Mouse (Mus musculus): ENCODE data around the gene Slamf8.
A peak's percentile ranks its signal among the peaks of the same experiment; 100 is the strongest.

Gene Slamf8

GRCm38 (mm10) chr1:172593321-172593720, 3.0 kb upstream of the Slamf8 start:
- DNase-seq (ENCODE audit: low read depth), result no peak

GRCm38 (mm10) chr1:172585612-172586567, 4.5 kb downstream of the Slamf8 start:
- DNase-seq (ENCODE audit: low read depth), result no peak

- no peak for DNase-seq (ENCODE audit: low read depth)
These were observed 5.3 kb downstream of the Slamf8 start for GRCm38 (mm10) chr1:172585026-172585425.

- DNase-seq (ENCODE audit: low read depth), result no peak
These were observed 6.1 kb downstream of the Slamf8 start for GRCm38 (mm10) chr1:172584271-172584670.

- no peak for DNase-seq (ENCODE audit: low read depth)
These were observed 7.9 kb downstream of the Slamf8 start for GRCm38 (mm10) chr1:172582436-172582835.

GRCm38 (mm10) chr1:172580116-172580515, 10.3 kb downstream of the Slamf8 start:
- no peak for DNase-seq (ENCODE audit: low read depth)

GRCm38 (mm10) chr1:172567758-172568157, 22.6 kb downstream of the Slamf8 start:
- no peak for DNase-seq (ENCODE audit: low read depth)

GRCm38 (mm10) chr1:172566131-172566530, 24.2 kb downstream of the Slamf8 start:
- no peak for DNase-seq (ENCODE audit: low read depth)

GRCm38 (mm10) chr1:172563465-172563828, 26.9 kb downstream of the Slamf8 start:
- DNase-seq (ENCODE audit: low read depth), result no peak

GRCm38 (mm10) chr1:172562641-172563464, 27.5 kb downstream of the Slamf8 start:
- DNase-seq (ENCODE audit: low read depth), result peak; percentile 78

- no peak for DNase-seq (ENCODE audit: low read depth)
These were observed 34.7 kb downstream of the Slamf8 start, which contains the start of gene Vsig8 for GRCm38 (mm10) chr1:172555638-172556037. Gene Vsig8 (plus strand): TSS chr1:172555938.

- no peak for DNase-seq (ENCODE audit: low read depth)
These were observed 37.7 kb downstream of the Slamf8 start for GRCm38 (mm10) chr1:172552623-172553022.

GRCm38 (mm10) chr1:172551009-172551408, 39.4 kb downstream of the Slamf8 start:
- no peak for DNase-seq (ENCODE audit: low read depth)

- DNase-seq (ENCODE audit: low read depth), result peak; percentile 70
These were observed 39.8 kb downstream of the Slamf8 start for GRCm38 (mm10) chr1:172550551-172550951.

- DNase-seq (ENCODE audit: low read depth), result no peak
These were observed 40.7 kb downstream of the Slamf8 start for GRCm38 (mm10) chr1:172549717-172550116.

GRCm38 (mm10) chr1:172549314-172549713, 41.1 kb downstream of the Slamf8 start:
- DNase-seq (ENCODE audit: low read depth), result peak; percentile 36

- DNase-seq (ENCODE audit: low read depth), result peak; percentile 73
These were observed 41.9 kb downstream of the Slamf8 start for GRCm38 (mm10) chr1:172548501-172548900.

- DNase-seq (ENCODE audit: low read depth), result no peak
These were observed 44.3 kb downstream of the Slamf8 start for GRCm38 (mm10) chr1:172546062-172546461.

- no peak for DNase-seq (ENCODE audit: low read depth)
These were observed 50.0 kb downstream of the Slamf8 start for GRCm38 (mm10) chr1:172540283-172540820.

- no peak for DNase-seq (ENCODE audit: low read depth)
These were observed 50.5 kb downstream of the Slamf8 start for GRCm38 (mm10) chr1:172539827-172540226.

GRCm38 (mm10) chr1:172535116-172535515, 55.3 kb downstream of the Slamf8 start:
- DNase-seq (ENCODE audit: low read depth), result no peak

GRCm38 (mm10) chr1:172532551-172532950, 57.8 kb downstream of the Slamf8 start:
- DNase-seq (ENCODE audit: low read depth), result no peak

Data from naive thymus-derived CD4-positive, alpha-beta T cell, adult 2 months (primary cell).